Mouse (Mus musculus): ENCODE data around the gene Gm5134.
A peak's percentile ranks its signal among the peaks of the same experiment; 100 is the strongest.

DNA sequence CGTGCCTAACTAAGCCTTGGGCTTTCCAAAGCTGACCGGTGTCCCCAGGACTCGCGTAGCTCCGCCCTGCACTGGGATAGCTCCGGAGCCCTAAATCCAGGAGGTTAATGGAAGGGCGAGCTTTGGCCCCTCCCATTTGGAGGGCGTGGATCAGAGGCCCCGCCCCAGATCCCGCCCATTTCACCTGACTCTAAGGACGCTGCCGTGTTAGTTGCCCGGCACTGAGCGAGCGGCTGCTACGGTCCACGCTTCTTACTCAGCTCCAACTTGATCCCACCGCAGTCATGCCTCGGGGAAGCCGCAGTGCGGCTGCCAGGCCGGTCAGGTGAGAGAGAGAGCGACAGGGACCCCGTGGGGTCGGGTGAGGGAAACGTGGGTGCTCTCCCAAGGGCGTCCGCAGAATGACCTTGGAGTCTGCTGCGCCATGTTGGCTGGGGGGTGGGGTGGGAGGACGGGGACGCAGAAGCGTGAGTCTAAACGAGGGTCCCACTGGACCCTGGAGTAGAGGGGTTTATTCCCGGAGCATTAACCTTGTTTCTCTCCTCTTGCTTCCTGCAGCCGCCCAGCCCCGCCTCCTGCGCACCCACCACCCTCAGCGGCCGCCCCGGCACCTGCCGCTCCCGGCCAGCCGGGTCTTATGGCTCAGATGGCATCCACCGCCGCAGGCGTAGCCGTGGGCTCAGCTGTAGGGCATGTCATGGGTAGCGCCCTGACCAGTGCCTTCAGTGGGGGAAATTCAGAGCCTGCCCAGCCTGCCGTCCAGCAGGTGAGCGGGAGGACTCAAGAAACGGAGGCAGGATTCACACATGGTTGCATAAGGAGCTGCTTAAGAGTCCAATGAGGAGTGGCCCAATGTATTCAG, 18.4 kb upstream of the Gm5134 start, which contains the start of gene Mmp11:
- TF ChIP-seq CTCF (conservative IDR thresholded peaks at IDR 0.05; ENCODE audit: insufficient read depth, insufficient read length, low read depth, low read length) (no peak), POLR2A (IDR thresholded peaks at IDR 0.05; ENCODE audit: low read depth, low read length) (peak; percentile 95)

All from kidney, adult 2 months (tissue).